Comparison of ENCODE assay signal across 8 mouse cellular contexts in the genomic region with DNA sequence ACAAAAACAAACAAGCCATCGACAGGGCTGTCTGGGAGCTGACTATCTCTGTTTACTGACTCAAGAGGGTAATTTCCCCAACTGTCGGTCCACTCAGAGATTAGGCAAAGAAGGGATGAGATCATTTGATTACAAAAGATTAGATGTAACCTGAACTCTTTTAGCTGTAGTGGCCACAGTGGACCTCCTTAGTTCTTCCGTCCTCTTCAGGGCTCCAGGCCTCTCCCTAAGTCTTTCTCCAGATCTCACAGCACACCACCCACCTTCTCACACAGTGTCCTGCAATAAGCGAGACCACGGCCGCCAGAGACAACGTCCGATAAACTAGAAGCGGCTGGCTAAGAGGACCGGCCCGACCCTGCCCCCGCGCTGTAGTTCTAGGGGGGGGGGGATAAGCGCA. TPM values are rescaled to one million over a fixed set of nuclear protein-coding genes. Genes with fewer than 3 reads are reported as not detected.
DNase-seq lines count a peak whose midpoint lies in the region; ATAC-seq and TF ChIP-seq lines count a peak whose summit lies in the region.

No protein-coding gene starts in this region.

- peaks cover 15% of the 10 kb centered on the region for H3K4me1 ChIP-seq in lung, adult 2 months (ENCODE audit: control insufficient read depth, insufficient read depth, low read length)
- peaks cover 2% of the 10 kb centered on the region; the same call in 1 of the 2 replicates for H3K4me1 ChIP-seq in embryonic fibroblast, embryonic 13.5 days (ENCODE audit: control insufficient read depth, insufficient read depth, low read length)
- H3K4me1 ChIP-seq in limb, embryonic 13.5 days: peaks cover 23% of the 10 kb centered on the region
- peaks cover 5% of the 10 kb centered on the region; the same call in 1 of the 2 replicates for H3K4me1 ChIP-seq in neural tube, embryonic 14.5 days (ENCODE audit: control insufficient read depth, insufficient read depth, low read length)

- under 1% methylated on average over 14 of the region's 14 CpGs for WGBS in lung, adult 2 months
- 4% methylated on average over 14 of the region's 14 CpGs for WGBS in limb, embryonic 13.5 days
- WGBS in neural tube, embryonic 14.5 days: 12% methylated on average over 14 of the region's 14 CpGs

- peaks cover 14% of the 10 kb centered on the region for H3K27me3 ChIP-seq in limb, embryonic 13.5 days
- no peaks in the 10 kb centered on the region for H3K27me3 ChIP-seq in neural tube, embryonic 14.5 days (ENCODE audit: control insufficient read depth, insufficient read depth, low read length)

- DNase-seq in lung, adult 2 months: no peak
- no peak for DNase-seq in lung, postnatal 10 days
- no peak for DNase-seq in right cerebral cortex, postnatal 14 days
- DNase-seq in cerebellum, adult 9-11 months: no peak
- DNase-seq in right cerebral cortex, postnatal 36 days (ENCODE audit: low spot score in 2 of 2): no peak

- H3K9me3 ChIP-seq in limb, embryonic 13.5 days: no peaks in the 10 kb centered on the region
- no peaks in the 10 kb centered on the region for H3K9me3 ChIP-seq in neural tube, embryonic 14.5 days (ENCODE audit: control insufficient read depth, low read length)

- peak overlapping the region; percentile 77 for H3K4me2 ChIP-seq in limb, embryonic 13.5 days (replicated peaks)
- peak overlapping the region; percentile 89 for H3K4me2 ChIP-seq in neural tube, embryonic 14.5 days (ENCODE audit: low read depth, low read length)

- peaks cover 13% of the 10 kb centered on the region for H3K36me3 ChIP-seq in limb, embryonic 13.5 days
- H3K36me3 ChIP-seq in neural tube, embryonic 14.5 days (ENCODE audit: control insufficient read depth, insufficient read depth, low read length): peaks cover 5% of the 10 kb centered on the region; the same call in 1 of the 2 replicates

- peak overlapping the region; percentile 59 for H3K27ac ChIP-seq in embryonic fibroblast, embryonic 13.5 days (ENCODE audit: insufficient read depth, low read length)
- 0 out of 2 replicates have a peak overlapping the region, but pooled peaks have one; percentile 15 for H3K27ac ChIP-seq in limb, embryonic 13.5 days
- H3K27ac ChIP-seq in neural tube, embryonic 14.5 days (ENCODE audit: low read depth, low read length): no peak overlapping the region

- no peak for TF ChIP-seq POLR2A in lung, adult 2 months (IDR thresholded peaks at IDR 0.05; ENCODE audit: borderline replicate concordance, extremely low read depth, low read depth, low read length)
- no peak for TF ChIP-seq POLR2A in embryonic fibroblast, embryonic 13.5 days (IDR thresholded peaks at IDR 0.05; ENCODE audit: low read depth, low read length)

- H3K4me3 ChIP-seq in lung, adult 2 months (replicated peaks; ENCODE audit: extremely low read depth, low read depth, low read length): peak overlapping the region; percentile 64
- peak overlapping the region; percentile 36 for H3K4me3 ChIP-seq in embryonic fibroblast, embryonic 13.5 days (ENCODE audit: insufficient read depth, low read length)
- peak overlapping the region; percentile 65 for H3K4me3 ChIP-seq in limb, embryonic 13.5 days
- H3K4me3 ChIP-seq in neural tube, embryonic 14.5 days (ENCODE audit: low read depth, low read length): peak overlapping the region; percentile 73

- H3K9ac ChIP-seq in limb, embryonic 13.5 days: peak overlapping the region; percentile 59
- H3K9ac ChIP-seq in neural tube, embryonic 14.5 days (replicated peaks; ENCODE audit: low read depth, low read length): peak overlapping the region; percentile 69; the same call in 1 of the 2 replicates

- ATAC-seq in limb, embryonic 13.5 days (ENCODE audit: low FRiP score, low read depth): peak; percentile 45; the same call in 1 of the 2 replicates
- ATAC-seq in neural tube, embryonic 14.5 days (ENCODE audit: low read depth): peak; percentile 35; the same call in 1 of the 2 replicates

- no peak for TF ChIP-seq CTCF in lung, adult 2 months (IDR thresholded peaks at IDR 0.05; ENCODE audit: insufficient read depth, low read length)
- TF ChIP-seq CTCF in embryonic fibroblast, embryonic 13.5 days (IDR thresholded peaks at IDR 0.05; ENCODE audit: borderline replicate concordance, insufficient read depth, low read length): no peak

RNA-seq across cellular contexts. Expression of gene Cish, which starts 0.2 kb away (rescaled TPM):
- 61.1 and 72.2 TPM in 2 replicates for polyA plus RNA-seq in lung, adult 2 months (2012; rRNA removed)
- 6.4 and 8.5 TPM in 2 replicates for polyA plus RNA-seq in embryonic fibroblast, embryonic 13.5 days (2011; ENCODE audit: insufficient read length, low read depth, missing spikeins)
- polyA plus RNA-seq in limb, embryonic 13.5 days (2015; fragmentation: Nextera tagmentation; extraction: Ambion mirVana): 9.8 and 9.9 TPM in 2 replicates
- polyA plus RNA-seq in neural tube, embryonic 14.5 days (2014; fragmentation: Nextera tagmentation; extraction: Ambion mirVana): 5.4 and 7.7 TPM in 2 replicates

RNA-seq across cellular contexts. Expression of gene Mapkapk3, which starts 6.4 kb away (rescaled TPM):
- polyA plus RNA-seq in lung, adult 2 months (2012; rRNA removed): 29.3 and 41.1 TPM in 2 replicates
- polyA plus RNA-seq in embryonic fibroblast, embryonic 13.5 days (2011; ENCODE audit: insufficient read length, low read depth, missing spikeins): 17.5 and 28.2 TPM in 2 replicates
- 6.3 and 6.7 TPM in 2 replicates for polyA plus RNA-seq in limb, embryonic 13.5 days (2015; fragmentation: Nextera tagmentation; extraction: Ambion mirVana)
- 2.1 and 2.2 TPM in 2 replicates for polyA plus RNA-seq in neural tube, embryonic 14.5 days (2014; fragmentation: Nextera tagmentation; extraction: Ambion mirVana)

RNA-seq across cellular contexts. Expression of gene Hemk1, which starts 42.1 kb away (rescaled TPM):
- polyA plus RNA-seq in lung, adult 2 months (2012; rRNA removed): 16.9 and 21.0 TPM in 2 replicates
- 10.4 and 14.0 TPM in 2 replicates for polyA plus RNA-seq in embryonic fibroblast, embryonic 13.5 days (2011; ENCODE audit: insufficient read length, low read depth, missing spikeins)
- 12.6 and 14.4 TPM in 2 replicates for polyA plus RNA-seq in limb, embryonic 13.5 days (2015; fragmentation: Nextera tagmentation; extraction: Ambion mirVana)
- polyA plus RNA-seq in neural tube, embryonic 14.5 days (2014; fragmentation: Nextera tagmentation; extraction: Ambion mirVana): 15.8 and 20.1 TPM in 2 replicates

RNA-seq across cellular contexts. Expression of gene 6430571L13Rik, which starts 44.4 kb away (rescaled TPM):
- 0.34 and 1.1 TPM in 2 replicates for polyA plus RNA-seq in lung, adult 2 months (2012; rRNA removed)
- not detected in 2 replicates for polyA plus RNA-seq in embryonic fibroblast, embryonic 13.5 days (2011; ENCODE audit: insufficient read length, low read depth, missing spikeins)
- 1.1 TPM in 2 replicates for polyA plus RNA-seq in limb, embryonic 13.5 days (2015; fragmentation: Nextera tagmentation; extraction: Ambion mirVana)
- polyA plus RNA-seq in neural tube, embryonic 14.5 days (2014; fragmentation: Nextera tagmentation; extraction: Ambion mirVana): 4.3 and 7.3 TPM in 2 replicates
